Mouse (Mus musculus) embryonic fibroblast, embryonic 13.5 days (primary cell): ENCODE results near the gene Slc16a10.

ENCODE experiments used
- CTCF ChIP-seq: IDR thresholded peaks from 2 replicates; pipeline ENCODE4 v1.5.1; 2011; ENCODE audit warnings: mild to moderate bottlenecking, control low read depth, low read length, moderate library complexity, borderline replicate concordance; ENCODE audit not compliant: insufficient read depth
- POLR2A ChIP-seq: IDR thresholded peaks from 2 replicates; pipeline ENCODE4 v1.6.1; 2011; ENCODE audit warnings: low read depth, mild to moderate bottlenecking, control low read depth, low read length, moderate library complexity

- TF ChIP-seq CTCF (no peak), POLR2A (no peak)
These were observed 79.2 kb downstream of the Slc16a10 start for GRCm38 (mm10) chr10:40062812-40063211.
